In the genomic region with DNA sequence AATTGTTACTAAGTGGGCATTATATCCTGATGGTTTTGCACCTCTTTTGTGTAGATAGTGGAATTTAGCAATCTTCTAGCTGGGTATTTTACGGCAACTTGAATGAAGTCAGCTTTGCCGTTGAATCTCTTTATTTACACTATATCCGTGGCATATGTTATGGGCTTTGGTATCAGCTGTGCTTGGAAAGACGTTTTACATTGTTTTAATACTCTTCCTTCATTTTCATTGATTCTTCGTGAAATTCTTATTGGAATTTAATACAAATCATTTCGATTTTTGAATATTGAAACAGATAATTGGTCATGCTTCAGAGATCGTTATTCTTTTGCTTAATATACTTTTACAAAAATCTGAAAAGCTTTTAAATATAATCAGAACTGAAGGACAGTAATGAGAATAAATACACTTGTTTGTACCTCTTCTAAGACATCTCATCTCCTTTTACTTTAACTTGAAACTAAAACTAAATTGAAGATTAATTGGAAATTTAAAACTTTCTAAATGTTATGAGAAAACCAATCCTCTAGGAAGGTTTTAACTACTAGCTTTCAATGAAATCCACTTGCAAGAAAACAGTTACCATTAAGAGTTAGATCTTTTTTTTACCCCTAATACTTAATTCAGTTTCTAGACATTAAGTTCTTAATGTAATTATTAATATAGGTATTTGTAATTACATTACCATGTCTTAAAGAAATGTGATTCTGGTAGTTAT, we compare ENCODE assay signal across 9 mouse cellular contexts. TPM values are rescaled to one million over a fixed set of nuclear protein-coding genes. Genes with fewer than 3 reads are reported as not detected.
A peak's percentile ranks its signal among the peaks of the same experiment; 100 is the strongest.
DNase-seq lines count a peak whose midpoint lies in the region; ATAC-seq lines count a peak whose summit lies in the region.
"Had no signal": no experiment of that assay in that cellular context is flagged by ENCODE, and none has a peak within 500 bp of the region (broad histone marks: within the 10 kb centered on the region; RNA-seq: fewer than 3 reads in every experiment).

No protein-coding gene starts in this region.

- H3K27ac ChIP-seq in heart, embryonic 15.5 days = peak overlapping the region; percentile 99
- H3K27ac ChIP-seq in hindbrain, embryonic 12.5 days = no peak overlapping the region
- no peak overlapping the region for H3K27ac ChIP-seq in midbrain, embryonic 12.5 days (replicated peaks)

- ATAC-seq in heart, embryonic 15.5 days (replicated peaks; ENCODE audit: insufficient number of reproducible peaks, insufficient read depth, low FRiP score, low read depth) = no peak
- no peak for ATAC-seq in hindbrain, embryonic 12.5 days (ENCODE audit: low FRiP score)
- no peak for ATAC-seq in midbrain, embryonic 12.5 days (ENCODE audit: low FRiP score, low read depth)

- H3K4me1 ChIP-seq in heart, embryonic 15.5 days (replicated peaks) = peaks cover 3% of the 10 kb centered on the region; the same call in 1 of the 2 replicates
- no peaks in the 10 kb centered on the region for H3K4me1 ChIP-seq in hindbrain, embryonic 12.5 days
- peaks cover 3% of the 10 kb centered on the region; the same call in 1 of the 2 replicates for H3K4me1 ChIP-seq in midbrain, embryonic 12.5 days

- H3K9me3 ChIP-seq in heart, embryonic 15.5 days (replicated peaks) = no peaks in the 10 kb centered on the region
- H3K9me3 ChIP-seq in hindbrain, embryonic 12.5 days (replicated peaks) = no peaks in the 10 kb centered on the region
- H3K9me3 ChIP-seq in midbrain, embryonic 12.5 days = no peaks in the 10 kb centered on the region

- peak overlapping the region; percentile 86 for H3K9ac ChIP-seq in heart, embryonic 15.5 days
- peak overlapping the region; percentile 96 for H3K9ac ChIP-seq in hindbrain, embryonic 12.5 days
- H3K9ac ChIP-seq in midbrain, embryonic 12.5 days (replicated peaks) = peak overlapping the region; percentile 93

- H3K36me3 ChIP-seq in heart, embryonic 15.5 days = peaks cover 14% of the 10 kb centered on the region
- H3K36me3 ChIP-seq in hindbrain, embryonic 12.5 days = peaks cover 13% of the 10 kb centered on the region
- H3K36me3 ChIP-seq in midbrain, embryonic 12.5 days = peaks cover 19% of the 10 kb centered on the region

- H3K4me2 ChIP-seq in heart, embryonic 15.5 days = peak overlapping the region; percentile 68
- peak overlapping the region; percentile 60 for H3K4me2 ChIP-seq in hindbrain, embryonic 12.5 days (replicated peaks)
- H3K4me2 ChIP-seq in midbrain, embryonic 12.5 days (replicated peaks) = peak overlapping the region; percentile 61

- H3K4me3 ChIP-seq in heart, embryonic 15.5 days = peak overlapping the region; percentile 78
- H3K4me3 ChIP-seq in hindbrain, embryonic 12.5 days = peak overlapping the region; percentile 72
- H3K4me3 ChIP-seq in midbrain, embryonic 12.5 days = peak overlapping the region; percentile 82

- no peaks in the 10 kb centered on the region for H3K27me3 ChIP-seq in heart, embryonic 15.5 days
- no peaks in the 10 kb centered on the region for H3K27me3 ChIP-seq in hindbrain, embryonic 12.5 days
- no peaks in the 10 kb centered on the region for H3K27me3 ChIP-seq in midbrain, embryonic 12.5 days

- 3% methylated on average over 7 of the region's 7 CpGs for WGBS in heart, embryonic 15.5 days
- 6% methylated on average over 7 of the region's 7 CpGs for WGBS in hindbrain, embryonic 12.5 days
- WGBS in midbrain, embryonic 12.5 days = 5% methylated on average over 7 of the region's 7 CpGs

- no peak for DNase-seq in heart, adult 18-20 months
- peak; percentile 14 for DNase-seq in MEL-GATA-1-ER (ENCODE audit: extremely low read depth, low read depth)
- DNase-seq in cerebellum, adult 8-10 months = no peak
- no peak for DNase-seq in cerebellum, adult 18-20 months
- DNase-seq in cerebellum, adult 9-11 months = no peak
- DNase-seq: gastrocnemius, postnatal 36 days had no signal

RNA-seq across cellular contexts. Expression of gene Suz12, which starts 1.5 kb away (rescaled TPM):
- polyA plus RNA-seq in heart, embryonic 15.5 days (2015; fragmentation: Nextera tagmentation; extraction: Ambion mirVana) = 14.2 and 15.1 TPM in 2 replicates
- total RNA-seq in heart, adult 18-20 months (2021) = 10 to 100 TPM; 28.2 to 28.8 TPM
- polyA plus RNA-seq in hindbrain, embryonic 12.5 days (2016; fragmentation: Nextera tagmentation; extraction: Ambion mirVana) = 26.3 and 26.4 TPM in 2 replicates
- 33.0 and 34.3 TPM in 2 replicates for polyA plus RNA-seq in midbrain, embryonic 12.5 days (2016; fragmentation: Nextera tagmentation; extraction: Ambion mirVana)

RNA-seq across cellular contexts. Expression of gene Utp6, which starts 32.2 kb away (rescaled TPM):
- 28.0 and 33.4 TPM in 2 replicates for polyA plus RNA-seq in heart, embryonic 15.5 days (2015; fragmentation: Nextera tagmentation; extraction: Ambion mirVana)
- 10 to 100 TPM; 25.1 to 28.0 TPM for total RNA-seq in heart, adult 18-20 months (2021)
- polyA plus RNA-seq in hindbrain, embryonic 12.5 days (2016; fragmentation: Nextera tagmentation; extraction: Ambion mirVana) = 50.6 and 66.1 TPM in 2 replicates
- polyA plus RNA-seq in midbrain, embryonic 12.5 days (2016; fragmentation: Nextera tagmentation; extraction: Ambion mirVana) = 60.2 and 66.8 TPM in 2 replicates
